Mouse (Mus musculus): ENCODE data around the gene Bend5.

The Bend5 gene

DNA sequence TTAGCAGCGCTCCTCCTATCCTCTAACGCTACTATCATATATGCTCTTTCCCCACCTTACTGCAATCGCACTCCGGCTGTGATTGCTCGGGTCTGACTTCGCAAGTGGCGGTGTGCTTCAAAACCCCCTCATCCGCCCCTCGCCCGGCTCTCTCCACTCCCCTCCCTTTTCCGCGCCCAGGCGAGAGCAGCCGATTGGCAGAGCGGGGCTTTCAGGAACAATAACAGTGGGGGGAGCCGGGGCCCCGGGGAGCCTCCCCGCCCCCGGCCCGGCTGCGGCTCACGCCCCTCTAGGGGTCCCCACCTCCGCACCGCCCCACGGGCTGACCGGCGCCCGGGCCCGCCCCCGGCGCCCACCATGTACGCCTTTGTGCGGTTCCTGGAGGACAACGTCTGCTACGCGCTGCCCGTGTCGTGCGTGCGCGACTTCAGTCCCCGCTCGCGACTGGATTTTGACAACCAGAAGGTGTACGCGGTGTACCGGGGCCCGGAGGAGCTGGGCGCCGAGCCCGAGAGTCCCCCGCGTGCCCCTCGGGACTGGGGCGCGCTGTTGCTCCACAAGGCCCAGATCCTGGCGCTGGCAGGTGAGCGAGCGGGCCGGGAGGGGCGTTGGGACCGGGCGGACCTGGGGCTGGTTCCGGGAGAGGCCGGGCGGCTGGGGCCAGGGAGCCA, at the start of gene Bend5:
TSS of gene Bend5 (plus strand) at position 189 of the 671 bp plus-strand sequence.
- no peak for DNase-seq (ENCODE audit: low read depth)

DNA sequence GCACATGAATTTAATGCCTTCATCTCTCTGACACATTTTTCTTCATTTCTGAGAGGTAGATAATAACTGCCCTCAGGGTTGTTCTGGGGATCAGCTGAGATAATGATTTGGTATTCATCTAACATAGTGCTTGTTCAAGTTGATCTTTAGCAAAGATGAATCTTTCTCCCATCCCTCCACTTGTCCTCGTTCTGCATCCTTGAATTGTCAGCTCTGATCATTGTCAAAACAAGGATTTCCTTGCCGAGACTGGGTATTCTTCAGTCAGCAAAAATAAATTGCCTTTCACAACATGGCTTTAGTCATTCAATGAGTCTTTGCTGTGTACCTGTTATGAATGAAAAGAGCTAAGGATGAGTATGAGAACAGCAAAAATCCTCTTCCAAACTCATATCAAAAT, 47.0 kb upstream of the Bend5 start:
- DNase-seq (ENCODE audit: low read depth): no peak

DNA sequence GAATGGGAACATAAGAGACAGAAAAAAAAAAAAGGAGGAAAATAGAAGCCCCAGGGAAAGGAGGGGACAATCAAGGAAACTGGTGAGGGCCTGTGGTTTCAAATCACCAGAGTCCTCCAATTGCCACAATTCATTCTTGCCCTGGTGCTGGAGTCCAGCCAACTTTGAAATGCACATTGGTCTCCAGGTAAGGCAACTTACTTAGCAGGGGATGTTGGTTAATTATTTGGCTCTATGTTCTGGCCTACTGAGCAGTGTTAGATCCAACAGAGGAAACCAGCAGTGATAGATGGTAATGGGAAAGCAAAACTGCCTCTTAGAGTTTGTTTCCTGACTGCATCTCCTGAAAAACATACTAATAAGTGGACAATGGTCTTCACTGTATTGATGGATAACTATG, 37.6 kb upstream of the Bend5 start:
- no peak for DNase-seq (ENCODE audit: low read depth)

DNA sequence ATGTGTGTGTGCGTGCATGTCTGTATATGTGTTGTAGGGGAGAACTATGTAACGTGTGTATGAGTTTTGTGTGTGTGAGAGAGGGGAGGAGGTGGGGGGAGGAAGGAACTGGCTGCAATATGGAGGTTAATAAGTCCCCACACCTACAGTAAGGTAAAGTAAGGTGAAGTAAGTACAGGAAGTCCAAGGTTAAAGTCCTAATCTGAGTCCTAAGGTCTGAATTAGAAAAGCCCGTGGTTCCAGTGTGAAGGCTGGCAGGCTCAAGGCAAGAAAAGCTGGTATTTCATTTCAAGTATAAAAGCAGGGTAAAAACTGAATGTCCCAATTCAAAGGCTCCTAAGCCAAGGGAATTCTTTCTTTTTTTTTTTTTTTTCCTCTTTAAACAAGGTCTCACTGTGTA, 36.7 kb upstream of the Bend5 start:
- DNase-seq (ENCODE audit: low read depth): no peak

DNA sequence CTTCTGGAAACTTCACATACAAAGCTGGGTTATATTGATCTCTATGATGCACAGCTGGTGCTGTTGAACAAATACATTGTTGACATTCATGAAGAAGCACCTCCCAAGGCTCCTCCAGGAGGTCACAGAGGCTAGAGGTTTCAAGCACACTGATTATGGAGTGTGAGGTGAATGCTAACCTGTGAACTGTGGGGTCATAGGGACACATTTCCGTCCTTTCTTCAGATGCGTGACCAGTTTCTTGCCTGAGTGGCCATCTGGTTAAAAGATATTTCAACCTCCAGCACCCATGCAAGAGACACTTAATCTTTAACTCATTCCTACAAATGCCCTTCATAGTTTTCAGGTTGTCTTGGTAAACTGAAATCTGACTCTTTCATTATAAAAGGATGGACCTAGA, 31.7 kb upstream of the Bend5 start:
- DNase-seq (ENCODE audit: low read depth): no peak

DNA sequence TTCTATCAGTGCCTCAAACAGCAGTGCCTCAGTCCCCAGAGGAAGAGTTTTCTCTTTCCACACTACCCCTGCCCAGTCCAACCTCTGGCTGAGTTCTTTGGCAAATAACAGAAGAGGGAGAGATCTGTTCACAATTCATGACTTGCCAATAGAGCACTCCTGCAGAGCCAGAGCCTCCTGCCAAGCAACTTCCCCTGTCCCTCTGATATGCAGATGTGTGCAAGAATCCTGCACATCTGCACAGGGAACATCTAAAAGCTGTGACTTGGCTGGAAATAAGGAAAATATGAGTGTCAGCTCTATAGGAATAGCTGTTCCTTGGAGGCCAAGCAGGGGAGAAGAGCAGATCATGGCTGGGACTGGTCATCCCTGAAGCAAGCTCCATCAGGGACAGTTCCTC, 24.1 kb upstream of the Bend5 start:
- DNase-seq (ENCODE audit: low read depth): no peak

DNA sequence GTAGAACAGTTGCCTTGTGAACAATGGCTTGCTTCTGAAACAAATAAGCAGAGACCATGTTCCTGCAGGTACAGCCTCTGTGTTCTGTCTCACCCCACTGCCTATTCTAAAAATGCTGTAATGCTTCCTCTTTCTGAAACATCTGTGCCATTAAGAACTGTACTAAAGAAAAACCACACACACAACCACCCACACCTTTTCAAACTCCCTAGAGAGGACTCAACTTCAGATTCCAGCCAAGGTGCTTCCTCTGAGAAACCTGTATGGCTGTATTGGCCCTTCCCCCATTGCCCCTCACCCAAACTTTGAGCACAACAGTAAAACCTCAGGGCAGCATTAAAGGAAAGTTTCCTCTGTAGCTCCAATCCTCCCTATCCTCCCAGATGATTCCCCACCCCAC, 15.0 kb upstream of the Bend5 start:
- DNase-seq (ENCODE audit: low read depth): no peak

DNA sequence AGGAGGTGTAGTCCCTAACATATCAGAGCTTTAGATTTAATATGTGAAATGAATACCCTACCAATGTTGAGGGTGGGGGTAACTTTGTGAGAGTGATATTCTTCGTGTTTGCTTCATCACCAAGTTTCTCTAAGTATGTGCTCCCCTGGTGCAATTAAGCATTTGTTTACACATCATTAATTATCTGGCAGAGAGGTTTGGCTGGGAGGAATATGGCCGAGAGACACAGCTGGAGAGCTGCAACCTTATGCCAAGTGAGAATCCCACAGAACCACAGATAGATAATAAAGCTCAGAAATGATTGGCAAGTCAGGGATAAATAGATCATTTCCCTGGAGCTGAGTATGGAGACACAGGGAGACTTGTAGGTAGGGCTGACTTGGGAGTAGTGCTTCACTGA, 14.1 kb upstream of the Bend5 start:
- DNase-seq (ENCODE audit: low read depth): no peak

DNA sequence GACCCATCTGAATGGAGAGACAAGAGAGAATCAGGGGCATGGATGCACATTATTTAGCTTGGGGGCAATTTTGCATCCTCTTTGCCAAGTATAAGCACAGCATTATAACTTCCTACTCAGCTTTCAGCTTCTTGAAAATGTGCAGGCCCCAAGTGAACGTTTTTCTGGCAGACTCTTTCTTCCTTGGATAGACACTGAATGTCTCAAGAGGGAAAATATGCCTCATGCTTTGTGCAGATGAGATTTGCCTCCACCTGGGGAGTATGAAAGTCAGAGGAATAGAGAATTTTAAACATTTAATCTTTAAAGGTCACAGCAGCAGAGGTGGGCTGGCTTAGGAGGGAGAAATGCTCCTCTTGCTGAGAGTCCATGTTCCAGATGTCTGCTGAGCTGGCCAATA, 11.6 kb upstream of the Bend5 start:
- no peak for DNase-seq (ENCODE audit: low read depth)

DNA sequence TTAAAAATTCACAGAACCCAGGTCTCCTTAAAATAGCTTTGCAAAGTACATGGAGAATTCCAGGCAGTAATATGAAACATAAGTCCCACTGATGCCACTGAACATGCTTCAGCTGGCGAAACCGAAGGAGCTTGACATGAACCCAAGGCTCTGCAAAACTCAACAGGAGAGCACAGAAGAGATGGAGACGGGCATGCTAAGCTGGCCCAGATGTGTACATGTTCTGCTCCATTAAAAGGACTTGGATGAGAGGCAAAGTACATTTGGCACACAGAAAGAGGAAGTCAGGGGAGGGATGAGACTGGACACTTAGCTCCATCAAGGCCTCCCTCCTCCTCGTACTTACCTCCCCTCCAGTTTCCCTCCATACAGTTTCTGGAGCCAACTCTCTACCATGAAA, 4.1 kb upstream of the Bend5 start:
- DNase-seq (ENCODE audit: low read depth): no peak

DNA sequence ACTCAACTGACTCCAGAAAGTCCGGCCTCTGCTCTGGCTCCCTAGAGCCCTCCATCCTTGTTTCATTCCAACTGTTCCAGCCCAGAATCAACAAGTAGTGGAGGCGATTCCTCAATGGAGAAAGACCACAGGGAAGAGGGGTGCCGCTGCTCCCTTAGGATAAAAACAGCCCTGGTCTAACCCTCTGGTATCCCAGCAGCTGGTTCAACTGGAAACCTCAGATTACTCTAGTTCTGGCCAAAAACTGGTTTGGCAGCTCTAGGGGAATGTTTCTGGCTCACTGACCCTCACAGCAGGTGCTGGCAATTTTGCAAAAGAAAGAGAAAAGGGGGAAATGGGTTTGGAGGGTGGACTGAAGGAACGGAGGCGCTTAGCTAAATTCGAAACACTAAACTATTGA, 407 bp upstream of the Bend5 start:
- no peak for DNase-seq (ENCODE audit: low read depth)

DNA sequence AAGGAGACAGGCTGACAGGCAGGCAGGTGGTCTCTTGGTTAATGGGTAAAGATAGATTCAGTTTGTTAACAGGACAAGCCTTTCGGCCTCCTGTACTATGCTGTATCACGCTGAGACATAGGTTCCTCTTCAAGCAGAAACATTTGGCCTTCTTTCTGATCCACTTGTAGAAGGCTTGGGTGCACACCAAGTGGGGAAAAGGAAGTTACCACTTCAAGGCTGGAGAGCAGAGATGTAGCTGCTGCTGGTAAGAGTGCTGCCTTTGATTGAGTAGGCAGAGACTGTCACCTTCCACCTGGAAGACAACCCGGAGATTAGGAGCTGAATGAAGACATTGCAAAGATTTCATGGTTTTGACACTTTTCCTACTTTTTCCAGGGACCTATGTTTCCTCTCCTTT, 1.3 kb downstream of the Bend5 start:
- no peak for DNase-seq (ENCODE audit: low read depth)

DNA sequence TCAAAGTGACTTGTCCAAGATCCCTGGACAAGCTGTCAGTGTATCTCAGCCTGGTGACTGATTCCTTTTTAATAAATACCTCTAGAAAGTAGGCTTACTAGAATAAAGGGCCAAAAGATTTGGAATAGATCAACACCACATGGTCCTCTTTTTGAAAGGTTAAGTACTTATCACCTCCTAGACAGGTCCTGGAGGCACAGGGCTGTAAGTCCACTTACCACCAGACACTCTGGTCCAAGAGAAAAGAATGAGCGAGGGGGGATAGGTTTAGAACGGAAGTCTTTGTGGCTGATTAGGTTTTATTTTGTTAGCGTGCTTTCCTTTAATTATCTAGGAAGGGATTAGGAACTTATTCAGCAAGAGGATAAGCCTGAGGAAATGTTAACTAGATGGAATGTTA, 1.7 kb downstream of the Bend5 start:
- DNase-seq (ENCODE audit: low read depth): no peak

DNA sequence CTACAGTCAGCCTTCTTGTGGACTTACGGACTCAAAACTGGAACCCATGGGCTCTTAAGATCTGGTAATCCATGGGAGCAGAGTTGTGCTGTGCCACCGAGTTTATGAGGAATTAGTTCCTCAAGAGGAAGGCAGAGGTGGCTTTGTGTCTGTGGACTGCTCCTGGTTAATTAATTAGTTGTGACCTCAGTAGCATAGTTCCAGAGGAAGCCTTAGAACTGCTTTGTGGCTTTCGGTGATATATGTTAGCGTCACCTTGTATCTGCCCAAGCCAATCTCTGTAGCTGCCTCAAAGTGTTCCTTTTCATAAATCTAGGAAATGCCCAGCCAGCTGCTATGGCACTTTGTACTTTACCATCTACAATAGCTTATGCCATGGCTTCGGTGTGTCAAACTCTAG, 2.9 kb downstream of the Bend5 start:
- no peak for DNase-seq (ENCODE audit: low read depth)

DNA sequence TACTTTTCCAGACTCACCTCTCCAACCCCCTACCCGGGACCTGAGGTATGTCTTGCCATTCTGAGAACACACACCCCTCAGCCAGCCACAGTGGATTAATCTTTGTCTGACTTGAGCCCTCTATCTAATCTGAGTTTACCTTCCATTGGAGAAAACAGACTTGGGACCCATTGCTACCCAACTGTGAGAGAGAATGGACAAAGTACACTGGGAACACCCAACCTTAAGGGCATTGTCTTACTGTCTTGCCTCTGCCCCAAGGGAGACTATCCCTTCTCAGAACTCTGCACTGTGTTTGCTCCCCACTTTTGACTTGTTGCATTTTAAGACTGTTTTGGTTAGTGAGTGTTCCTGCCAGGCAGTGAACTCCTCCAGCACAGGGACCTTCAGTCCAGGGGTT, 4.7 kb downstream of the Bend5 start:
- DNase-seq (ENCODE audit: low read depth): no peak

DNA sequence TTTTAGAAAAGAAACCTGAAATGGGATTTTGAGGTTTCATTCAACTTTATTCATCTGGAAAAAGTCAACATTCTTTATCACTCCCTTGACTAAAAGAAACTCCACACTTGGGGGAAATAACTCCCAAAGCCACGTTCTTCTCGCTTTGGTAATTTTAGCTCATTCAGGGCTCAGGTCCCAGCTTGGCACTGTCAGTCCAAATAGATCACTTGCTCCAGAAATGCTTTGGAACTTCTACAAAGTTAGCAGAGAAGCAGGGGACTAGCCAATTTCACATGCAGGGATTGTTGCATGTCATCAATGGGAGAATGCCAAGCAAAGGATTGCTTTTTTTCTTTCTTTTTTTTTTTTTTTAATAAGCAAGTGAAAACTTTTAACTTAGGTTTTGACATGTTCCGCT, 5.2 kb downstream of the Bend5 start:
- DNase-seq (ENCODE audit: low read depth): no peak

DNA sequence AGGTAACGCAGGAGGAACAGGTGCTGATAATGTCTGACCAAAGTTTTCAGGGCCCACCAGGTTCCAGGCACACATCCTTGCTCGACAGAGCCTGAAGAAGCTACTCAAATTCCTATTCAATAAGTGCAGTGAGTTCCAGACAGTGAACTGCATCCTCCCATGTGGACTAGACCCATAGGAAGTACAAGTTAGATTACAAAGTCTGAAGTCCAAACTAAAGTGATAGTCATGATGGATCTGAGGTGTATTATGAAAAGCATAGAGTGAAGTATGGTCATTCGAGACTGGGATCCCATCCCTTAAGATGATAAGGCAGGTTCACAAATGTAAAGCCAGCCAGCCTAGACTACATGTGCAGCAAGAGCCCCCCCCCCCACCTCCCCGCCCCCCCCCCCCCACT, 6.1 kb downstream of the Bend5 start:
- no peak for DNase-seq (ENCODE audit: low read depth)

DNA sequence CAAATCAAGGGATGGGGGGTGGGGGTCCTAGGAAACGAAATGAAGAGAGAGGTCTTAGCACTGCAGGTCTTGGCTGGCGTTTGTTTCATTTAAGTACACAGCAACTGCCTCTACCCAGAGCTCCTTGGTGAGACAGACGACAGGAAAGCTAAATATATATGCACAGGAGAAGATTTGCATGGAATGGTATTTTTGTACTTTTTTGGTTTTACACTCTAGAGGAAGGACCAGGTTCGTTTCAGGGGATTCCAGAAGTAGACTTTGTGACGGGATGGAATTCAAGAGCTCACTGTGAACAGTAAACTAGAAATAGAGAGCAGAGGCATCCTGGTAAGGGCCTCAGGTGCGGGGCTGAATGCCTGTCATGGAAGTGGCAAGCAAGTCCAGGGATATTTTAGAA, 7.0 kb downstream of the Bend5 start:
- no peak for DNase-seq (ENCODE audit: low read depth)

DNA sequence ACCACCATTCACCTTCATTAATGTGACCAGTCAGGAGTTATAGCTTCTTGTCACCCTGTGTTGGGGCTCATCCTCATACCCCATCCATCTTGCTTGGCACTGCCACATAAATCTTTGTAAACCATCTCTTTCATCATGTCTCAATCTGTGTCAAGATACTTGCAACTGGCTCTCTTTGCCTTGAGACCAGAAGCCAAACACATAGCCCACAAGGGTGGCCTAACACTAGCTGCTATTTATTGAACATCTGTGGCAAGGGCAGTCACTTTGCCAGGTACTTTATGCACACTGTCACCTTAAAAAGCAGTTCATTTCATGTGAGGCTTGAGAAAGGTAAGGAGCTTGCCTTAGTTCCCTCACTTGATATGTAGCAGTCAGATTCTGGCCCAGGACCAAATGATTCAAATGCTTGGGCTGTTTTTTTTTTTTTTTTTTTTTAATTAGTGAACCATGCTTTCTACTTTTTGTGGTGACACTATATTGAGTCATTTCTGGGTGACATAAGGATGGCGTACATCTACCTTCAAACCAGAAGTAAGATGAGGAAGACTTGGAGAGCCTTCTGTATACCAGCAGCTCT, 9.7 kb downstream of the Bend5 start:
- DNase-seq (ENCODE audit: low read depth): no peak

DNA sequence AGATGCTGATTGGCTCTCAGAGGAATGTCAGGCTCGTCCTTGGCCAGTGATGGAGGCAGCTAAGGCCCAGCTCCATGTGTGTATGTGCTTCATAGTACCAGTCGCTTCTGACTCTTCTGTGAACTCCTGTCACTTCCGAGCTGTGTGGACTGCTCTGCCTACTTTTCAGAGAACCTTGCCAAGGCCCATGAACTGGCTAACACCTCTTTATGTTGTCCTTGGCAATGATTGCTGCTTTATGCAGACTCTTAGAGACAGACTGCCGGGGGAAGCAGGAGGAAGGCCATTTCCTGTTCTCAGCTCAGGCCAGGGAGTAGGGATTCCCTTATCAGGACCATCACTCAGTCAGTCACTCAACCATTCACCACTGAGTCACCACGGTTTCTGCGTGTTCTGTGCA, 10.4 kb downstream of the Bend5 start:
- DNase-seq (ENCODE audit: low read depth): no peak

DNA sequence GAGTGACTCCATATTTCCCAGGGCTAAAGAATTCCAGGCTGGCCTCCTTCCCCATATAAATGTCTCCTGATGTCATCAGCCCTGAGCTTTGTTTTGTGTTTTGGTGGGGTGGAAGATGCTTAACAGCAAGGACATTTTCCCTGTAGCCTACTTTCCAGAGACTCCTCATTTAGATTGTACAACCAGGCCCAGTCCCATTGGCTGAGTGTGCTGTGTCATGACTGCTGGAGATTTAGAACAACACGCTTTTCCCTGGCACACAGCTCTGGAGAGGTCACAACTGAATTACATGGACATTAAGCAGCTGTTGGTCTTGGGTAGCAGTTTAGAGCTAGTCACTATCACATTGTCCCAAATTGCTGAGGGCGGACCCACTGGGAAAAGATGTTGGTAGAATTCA, 16.4 kb downstream of the Bend5 start:
- DNase-seq (ENCODE audit: low read depth): no peak

DNA sequence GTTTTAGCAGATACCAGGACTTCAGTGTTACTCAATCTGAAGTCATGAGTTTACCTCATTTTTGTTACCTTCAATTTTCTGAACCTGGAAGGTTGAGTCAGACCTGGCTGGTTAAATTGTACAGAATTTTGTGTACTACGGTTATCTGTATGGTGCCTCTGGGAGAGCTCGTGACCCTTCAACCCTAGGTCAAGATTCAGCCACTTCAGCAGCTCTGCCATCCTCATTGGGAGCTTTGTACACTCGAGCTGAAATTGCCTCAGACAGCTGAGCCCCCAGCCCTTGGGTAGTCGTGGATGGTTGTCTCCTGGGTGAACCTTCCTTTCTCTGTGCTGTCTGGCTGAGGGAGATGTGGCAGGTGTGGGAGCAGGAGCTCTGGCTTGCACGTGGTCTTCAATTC, 17.2 kb downstream of the Bend5 start:
- DNase-seq (ENCODE audit: low read depth): no peak

DNA sequence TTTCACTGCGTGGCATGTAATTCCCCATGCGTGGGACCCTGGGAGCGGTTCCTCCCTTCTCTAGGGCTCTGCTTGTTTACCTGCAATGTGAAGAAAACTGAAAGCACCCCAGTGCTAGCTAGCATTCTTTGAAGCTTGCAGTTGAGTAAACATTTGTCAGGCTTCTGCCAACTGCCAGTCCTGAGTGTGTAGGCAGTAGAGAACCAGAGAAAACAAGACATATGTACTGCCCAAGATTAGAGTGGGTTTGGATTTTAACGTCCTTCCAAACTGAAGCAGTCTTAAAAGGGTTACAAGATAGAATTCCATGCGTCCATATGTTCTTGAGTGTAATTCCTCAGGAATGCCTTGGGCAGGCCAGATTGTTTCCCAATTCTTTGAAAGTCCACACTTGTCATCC, 17.6 kb downstream of the Bend5 start:
- no peak for DNase-seq (ENCODE audit: low read depth)

DNA sequence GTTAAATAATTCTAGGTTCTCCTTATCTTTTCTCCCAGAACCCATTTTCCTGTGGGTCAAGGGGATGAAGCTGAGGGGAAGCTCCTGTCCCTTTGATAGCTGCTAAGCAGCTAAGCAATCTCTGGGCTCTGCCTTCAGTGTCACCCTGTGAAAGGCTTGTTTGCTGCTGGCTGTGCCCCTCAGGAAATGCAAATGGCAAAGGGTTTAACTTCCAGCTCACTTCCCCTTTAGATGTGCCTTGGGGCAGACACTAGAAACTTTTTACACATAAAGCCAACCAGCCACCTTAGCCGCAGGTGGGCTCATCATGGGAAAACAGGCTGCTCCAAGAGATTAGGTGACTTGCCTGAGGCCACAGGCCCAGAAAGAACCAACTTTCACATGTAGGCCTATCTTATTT, 26.9 kb downstream of the Bend5 start:
- no peak for DNase-seq (ENCODE audit: low read depth)

Data from c-Kit-positive CD71-positive TER-119-negative erythroid progenitor cells, embryonic 14.5 days (primary cell).